Mouse (Mus musculus): ENCODE results near the gene B4galnt4. TPM values are rescaled to one million over a fixed set of nuclear protein-coding genes. Genes with fewer than 3 reads are reported as not detected.

B4galnt4 gene
- polyA plus RNA-seq, 1 experiment from 2014 or later = 27.4 TPM

GRCm38 (mm10) chr7:141079481-141080449, 18.9 kb downstream of the B4galnt4 start:
- no peak; the same call in 1 of the 2 replicates for ATAC-seq (ENCODE audit: insufficient number of reproducible peaks, insufficient read depth, low FRiP score, low TSS enrichment, low read depth)
- H3K4me3 ChIP-seq = peak overlapping the region; percentile 38
- H3K9ac ChIP-seq = peak overlapping the region; percentile 62
- no peaks in the 10 kb centered on the region for H3K9me3 ChIP-seq
- peak overlapping the region; percentile 49 for H3K4me2 ChIP-seq
- H3K27ac ChIP-seq = peak overlapping the region; percentile 68
- H3K36me3 ChIP-seq = peaks cover 9% of the 10 kb centered on the region
- H3K4me1 ChIP-seq = no peaks in the 10 kb centered on the region; the same call in 1 of the 2 replicates
- WGBS = 19% methylated on average over 34 of the region's 34 CpGs
- H3K27me3 ChIP-seq = peaks cover 11% of the 10 kb centered on the region; the same call in 1 of the 2 replicates

DNA sequence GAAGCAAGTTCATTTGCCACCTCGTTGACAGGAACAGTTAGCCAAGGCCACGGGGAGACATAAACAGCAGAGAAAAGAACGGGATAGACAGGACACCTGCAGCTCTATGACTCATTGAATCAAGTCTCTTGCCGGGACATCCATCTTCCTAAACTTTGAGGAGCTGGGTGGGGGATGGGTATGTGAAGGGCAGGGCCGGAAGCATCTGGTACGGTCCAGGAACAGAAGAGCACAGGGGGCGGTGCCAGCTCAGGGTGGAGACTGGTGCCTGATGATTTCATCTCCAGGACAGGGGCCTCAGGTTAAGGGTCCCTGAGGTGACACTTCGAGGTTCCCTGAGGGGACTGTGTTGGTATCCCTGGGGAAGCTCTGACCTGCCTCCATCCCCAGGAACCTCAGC, 27.0 kb downstream of the B4galnt4 start:
- H3K9me3 ChIP-seq = no peaks in the 10 kb centered on the region
- H3K27ac ChIP-seq = no peak overlapping the region
- no peak for ATAC-seq (ENCODE audit: insufficient number of reproducible peaks, insufficient read depth, low FRiP score, low TSS enrichment, low read depth)
- no peak overlapping the region for H3K4me3 ChIP-seq
- no peak overlapping the region for H3K9ac ChIP-seq
- H3K27me3 ChIP-seq = peaks cover 32% of the 10 kb centered on the region
- H3K4me1 ChIP-seq = peaks cover 17% of the 10 kb centered on the region
- H3K4me2 ChIP-seq = no peak overlapping the region
- WGBS = 41% methylated on average over 8 of the region's 8 CpGs
- peaks cover 3% of the 10 kb centered on the region for H3K36me3 ChIP-seq

- Histone ChIP-seq H3K4me3 (peak overlapping the region; percentile 9; the same call in 1 of the 2 replicates), H3K9ac (0 out of 2 replicates have a peak overlapping the region, but pooled peaks have one; percentile 32), H3K4me1 (peaks cover 17% of the 10 kb centered on the region), H3K27me3 (peaks cover 32% of the 10 kb centered on the region), H3K36me3 (no peaks in the 10 kb centered on the region), H3K4me2 (0 out of 2 replicates have a peak overlapping the region, but pooled peaks have one; percentile 14), H3K27ac (no peak overlapping the region), H3K9me3 (no peaks in the 10 kb centered on the region)
- ATAC-seq (ENCODE audit: insufficient number of reproducible peaks, insufficient read depth, low FRiP score, low TSS enrichment, low read depth) = no peak
- WGBS = 23% methylated on average over 18 of the region's 18 CpGs
Observed at GRCm38 (mm10) chr7:141088473-141088872, 27.6 kb downstream of the B4galnt4 start.

DNA sequence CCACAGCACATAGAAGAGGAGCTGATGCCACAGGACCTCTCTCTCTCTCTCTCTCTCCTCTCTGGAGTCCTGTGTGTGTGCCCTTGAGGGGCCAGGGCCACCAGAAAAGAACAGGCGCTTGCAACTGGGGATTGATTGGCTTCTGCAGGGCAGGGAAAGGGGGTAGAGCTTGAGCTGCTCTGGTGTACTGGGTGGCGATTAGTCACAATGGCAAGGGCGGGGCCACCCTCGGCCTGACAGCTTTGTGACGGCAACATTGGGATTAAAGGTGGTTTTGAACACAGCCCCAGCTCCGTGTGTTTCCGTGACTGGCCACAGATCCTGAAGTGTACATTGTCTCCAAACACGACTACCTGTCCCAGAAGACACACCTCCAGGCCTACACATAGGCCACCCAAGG, 29.3 kb downstream of the B4galnt4 start:
- no peak for ATAC-seq (ENCODE audit: insufficient number of reproducible peaks, insufficient read depth, low FRiP score, low TSS enrichment, low read depth)
- H3K4me1 ChIP-seq = peaks cover 17% of the 10 kb centered on the region
- no peak overlapping the region for H3K4me3 ChIP-seq
- H3K27ac ChIP-seq = no peak overlapping the region
- no peaks in the 10 kb centered on the region for H3K9me3 ChIP-seq
- WGBS = 62% methylated on average over 8 of the region's 8 CpGs
- no peak overlapping the region for H3K4me2 ChIP-seq
- peaks cover 32% of the 10 kb centered on the region for H3K27me3 ChIP-seq
- no peak overlapping the region for H3K9ac ChIP-seq
- no peaks in the 10 kb centered on the region for H3K36me3 ChIP-seq

DNA sequence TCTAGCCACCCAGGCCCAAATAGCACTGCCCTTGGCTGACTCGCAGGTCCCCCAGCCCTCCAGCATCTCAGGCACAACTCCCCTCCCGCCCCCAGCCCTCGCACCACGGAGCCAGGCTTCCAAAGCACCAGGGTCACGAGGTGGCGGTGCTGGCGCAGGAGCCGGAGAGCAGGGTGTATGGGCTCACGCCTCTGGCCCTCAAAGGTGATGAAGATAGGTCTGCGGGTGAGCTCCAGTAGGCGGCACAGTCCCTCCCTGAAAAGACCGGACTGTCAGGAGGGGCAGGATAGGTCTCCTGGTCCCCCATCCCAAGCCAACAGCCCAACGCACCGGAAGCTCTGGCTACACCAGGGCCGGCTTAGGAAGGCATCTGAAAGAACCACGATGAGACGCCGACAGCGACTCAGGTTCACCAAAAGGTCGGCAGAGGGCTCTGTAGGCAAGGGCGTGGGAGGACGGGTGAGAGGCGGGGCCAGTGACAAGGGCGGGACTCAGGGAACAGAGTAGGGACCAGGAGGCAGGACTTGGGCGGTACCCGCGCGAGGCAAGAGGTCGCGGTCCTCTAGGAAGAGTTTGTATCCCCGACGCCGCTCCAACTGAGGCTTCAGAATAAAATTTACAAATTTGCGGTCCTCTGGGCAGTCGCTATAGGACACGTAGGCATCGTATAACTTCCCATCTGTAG, 31.3 kb downstream of the B4galnt4 start:
- Histone ChIP-seq H3K4me3 (peak overlapping the region; percentile 29), H3K36me3 (no peaks in the 10 kb centered on the region), H3K9ac (peak overlapping the region; percentile 44; the same call in 1 of the 2 replicates), H3K27me3 (peaks cover 32% of the 10 kb centered on the region), H3K4me2 (peak overlapping the region; percentile 53), H3K9me3 (no peaks in the 10 kb centered on the region), H3K4me1 (peaks cover 17% of the 10 kb centered on the region), H3K27ac (no peak overlapping the region)
- peak; percentile 70; the same call in 1 of the 2 replicates for ATAC-seq (ENCODE audit: insufficient number of reproducible peaks, insufficient read depth, low FRiP score, low TSS enrichment, low read depth)
- WGBS = 7% methylated on average over 37 of the region's 37 CpGs

- no peak overlapping the region for H3K4me3 ChIP-seq
- H3K27me3 ChIP-seq = peaks cover 27% of the 10 kb centered on the region
- peaks cover 10% of the 10 kb centered on the region for H3K4me1 ChIP-seq
- no peaks in the 10 kb centered on the region for H3K36me3 ChIP-seq
- ATAC-seq (ENCODE audit: insufficient number of reproducible peaks, insufficient read depth, low FRiP score, low TSS enrichment, low read depth) = no peak
- H3K4me2 ChIP-seq = no peak overlapping the region
- no peaks in the 10 kb centered on the region for H3K9me3 ChIP-seq
- no peak overlapping the region for H3K9ac ChIP-seq
- WGBS = 89% methylated on average over 6 of the region's 6 CpGs
- H3K27ac ChIP-seq = no peak overlapping the region
Observed at GRCm38 (mm10) chr7:141093950-141094349, 33.0 kb downstream of the B4galnt4 start.

GRCm38 (mm10) chr7:141094487-141095205, 33.7 kb downstream of the B4galnt4 start:
- Histone ChIP-seq H3K36me3 (no peaks in the 10 kb centered on the region), H3K4me1 (peaks cover 13% of the 10 kb centered on the region), H3K27me3 (peaks cover 27% of the 10 kb centered on the region), H3K27ac (no peak overlapping the region), H3K4me2 (no peak overlapping the region), H3K9me3 (no peaks in the 10 kb centered on the region), H3K9ac (no peak overlapping the region), H3K4me3 (no peak overlapping the region)
- ATAC-seq (ENCODE audit: insufficient number of reproducible peaks, insufficient read depth, low FRiP score, low TSS enrichment, low read depth) = no peak
- 54% methylated on average over 15 of the region's 15 CpGs for WGBS

- WGBS = 85% methylated on average over 6 of the region's 6 CpGs
- Histone ChIP-seq H3K27ac (no peak overlapping the region), H3K4me1 (peaks cover 21% of the 10 kb centered on the region), H3K27me3 (peaks cover 35% of the 10 kb centered on the region), H3K9ac (no peak overlapping the region), H3K36me3 (no peaks in the 10 kb centered on the region), H3K4me2 (no peak overlapping the region), H3K4me3 (no peak overlapping the region), H3K9me3 (no peaks in the 10 kb centered on the region)
- ATAC-seq (ENCODE audit: insufficient number of reproducible peaks, insufficient read depth, low FRiP score, low TSS enrichment, low read depth) = no peak
Observed at GRCm38 (mm10) chr7:141096021-141096420, 35.1 kb downstream of the B4galnt4 start.

- no peak for ATAC-seq (ENCODE audit: insufficient number of reproducible peaks, insufficient read depth, low FRiP score, low TSS enrichment, low read depth)
Observed at GRCm38 (mm10) chr7:141096649-141097056, 35.7 kb downstream of the B4galnt4 start.

DNA sequence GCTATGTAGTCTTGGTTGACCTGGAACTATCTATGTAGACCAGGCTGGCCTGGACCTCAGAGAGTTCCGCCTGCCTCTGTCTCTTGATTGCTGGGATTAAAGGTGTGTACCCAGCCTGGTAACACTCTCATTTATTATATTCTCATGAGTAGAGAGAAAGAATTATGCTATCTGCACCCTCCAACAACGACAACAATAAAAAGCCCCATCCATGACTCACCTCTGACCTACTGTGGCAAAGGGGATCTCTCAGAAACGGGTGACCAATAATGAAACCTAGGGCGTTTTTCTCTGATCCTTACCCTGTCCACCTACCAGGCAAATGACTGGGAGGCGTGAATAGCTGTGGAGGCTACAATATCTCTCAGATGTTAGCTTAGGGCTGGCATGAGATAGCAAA, 36.3 kb downstream of the B4galnt4 start:
- H3K36me3 ChIP-seq = no peaks in the 10 kb centered on the region
- H3K9ac ChIP-seq = no peak overlapping the region
- H3K9me3 ChIP-seq = no peaks in the 10 kb centered on the region
- ATAC-seq (ENCODE audit: insufficient number of reproducible peaks, insufficient read depth, low FRiP score, low TSS enrichment, low read depth) = no peak
- H3K27ac ChIP-seq = no peak overlapping the region
- WGBS = 80% methylated on average over 5 of the region's 5 CpGs
- no peak overlapping the region for H3K4me3 ChIP-seq
- H3K4me2 ChIP-seq = no peak overlapping the region
- peaks cover 18% of the 10 kb centered on the region for H3K4me1 ChIP-seq
- H3K27me3 ChIP-seq = peaks cover 44% of the 10 kb centered on the region

More at GRCm38 (mm10) chr7:141096649-141097056, 35.7 kb downstream of the B4galnt4 start:
- Histone ChIP-seq H3K4me1 (peaks cover 21% of the 10 kb centered on the region), H3K27ac (no peak overlapping the region), H3K4me3 (no peak overlapping the region), H3K9me3 (no peaks in the 10 kb centered on the region), H3K4me2 (no peak overlapping the region), H3K9ac (no peak overlapping the region), H3K36me3 (no peaks in the 10 kb centered on the region), H3K27me3 (peaks cover 39% of the 10 kb centered on the region)
- 34% methylated on average over 6 of the region's 6 CpGs for WGBS

All from embryonic facial prominence, embryonic 13.5 days (tissue).